Mouse (Mus musculus): ENCODE results near the gene Atad1. TPM values are rescaled to one million over a fixed set of nuclear protein-coding genes. Genes with fewer than 3 reads are reported as not detected.

Atad1 gene
- polyA plus RNA-seq, 1 experiment from 2014 or later: 54.5 TPM

DNA sequence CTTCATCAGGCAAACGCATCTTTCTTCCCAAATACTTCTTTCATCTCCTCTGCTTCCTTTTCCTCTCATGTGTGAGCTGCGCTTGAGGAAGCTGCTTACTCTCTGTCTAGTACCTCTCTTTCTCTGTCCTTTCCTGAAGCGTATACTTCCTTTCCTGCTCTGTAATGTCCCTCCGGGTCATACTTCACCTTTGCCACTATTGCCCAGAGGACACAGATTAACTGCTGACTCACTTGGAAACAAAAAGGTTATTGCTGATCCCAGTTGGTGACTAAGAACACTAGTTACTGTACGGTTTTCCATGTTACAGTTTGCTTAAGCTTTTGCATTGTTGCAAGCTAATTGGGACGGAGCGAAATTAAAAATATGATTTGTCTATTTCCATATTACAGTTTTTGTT lies 1.7 kb downstream of the Atad1 start:
- no peak overlapping the region for H3K4me3 ChIP-seq
- no peaks in the 10 kb centered on the region for H3K9me3 ChIP-seq
- WGBS: 84% methylated on average over 7 of the region's 7 CpGs
- no peaks in the 10 kb centered on the region for H3K36me3 ChIP-seq
- no peak overlapping the region for H3K4me2 ChIP-seq
- no peaks in the 10 kb centered on the region for H3K4me1 ChIP-seq
- H3K27me3 ChIP-seq: no peaks in the 10 kb centered on the region
- H3K27ac ChIP-seq: no peak overlapping the region
- H3K9ac ChIP-seq: no peak overlapping the region
- ATAC-seq (ENCODE audit: insufficient number of reproducible peaks, low FRiP score, low TSS enrichment, low read depth): no peak

DNA sequence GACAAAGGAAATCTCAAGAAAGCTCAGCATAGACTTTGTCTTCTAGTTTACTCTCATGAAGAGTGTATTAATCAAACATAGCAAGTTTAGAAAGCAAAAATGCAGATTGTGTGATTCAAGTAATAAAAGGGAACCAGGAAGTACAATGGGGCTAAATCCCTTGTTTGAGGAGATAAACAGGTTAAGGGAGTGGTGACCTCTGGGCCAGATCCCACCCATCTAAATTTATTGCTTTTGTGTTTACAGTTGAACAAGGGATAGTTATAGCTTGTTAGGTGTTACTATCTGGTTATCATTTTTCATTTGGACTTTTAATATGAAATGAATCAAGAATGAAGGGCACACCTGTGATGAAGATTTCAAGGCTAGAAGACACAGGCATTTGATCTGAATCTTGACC lies 6.7 kb downstream of the Atad1 start:
- no peak overlapping the region for H3K4me3 ChIP-seq
- no peak for ATAC-seq (ENCODE audit: insufficient number of reproducible peaks, low FRiP score, low TSS enrichment, low read depth)
- no peak overlapping the region for H3K4me2 ChIP-seq
- no peak overlapping the region for H3K27ac ChIP-seq
- H3K36me3 ChIP-seq: no peaks in the 10 kb centered on the region
- no peaks in the 10 kb centered on the region for H3K4me1 ChIP-seq
- no peaks in the 10 kb centered on the region for H3K9me3 ChIP-seq
- no peak overlapping the region for H3K9ac ChIP-seq
- no peaks in the 10 kb centered on the region for H3K27me3 ChIP-seq

DNA sequence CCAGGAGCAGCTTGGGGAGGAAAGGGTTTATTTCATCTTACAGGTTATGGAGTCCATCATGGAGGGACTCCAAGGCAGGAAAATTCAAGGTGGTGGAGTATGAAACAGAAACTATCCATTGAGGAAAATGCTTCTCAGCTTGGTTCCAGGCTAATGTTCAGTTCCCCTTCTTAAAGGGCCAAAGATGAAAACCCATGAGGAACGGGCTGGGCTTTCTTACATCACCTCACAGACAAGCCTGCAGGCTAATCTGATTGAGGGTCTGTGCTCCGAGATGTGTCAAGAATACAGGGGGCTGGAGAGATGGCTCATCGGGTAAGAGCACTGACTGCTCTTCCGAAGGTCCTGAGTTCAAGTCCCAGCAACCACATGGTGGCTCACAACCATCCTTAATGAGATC lies 9.8 kb downstream of the Atad1 start:
- Histone ChIP-seq H3K27ac (no peak overlapping the region), H3K4me2 (no peak overlapping the region), H3K36me3 (no peaks in the 10 kb centered on the region), H3K9me3 (no peaks in the 10 kb centered on the region), H3K27me3 (peaks cover 14% of the 10 kb centered on the region), H3K4me1 (peaks cover 7% of the 10 kb centered on the region; the same call in 1 of the 2 replicates), H3K4me3 (no peak overlapping the region), H3K9ac (no peak overlapping the region)
- no peak for ATAC-seq (ENCODE audit: insufficient number of reproducible peaks, low FRiP score, low TSS enrichment, low read depth)
- WGBS: 88% methylated on average over 4 of the region's 4 CpGs

DNA sequence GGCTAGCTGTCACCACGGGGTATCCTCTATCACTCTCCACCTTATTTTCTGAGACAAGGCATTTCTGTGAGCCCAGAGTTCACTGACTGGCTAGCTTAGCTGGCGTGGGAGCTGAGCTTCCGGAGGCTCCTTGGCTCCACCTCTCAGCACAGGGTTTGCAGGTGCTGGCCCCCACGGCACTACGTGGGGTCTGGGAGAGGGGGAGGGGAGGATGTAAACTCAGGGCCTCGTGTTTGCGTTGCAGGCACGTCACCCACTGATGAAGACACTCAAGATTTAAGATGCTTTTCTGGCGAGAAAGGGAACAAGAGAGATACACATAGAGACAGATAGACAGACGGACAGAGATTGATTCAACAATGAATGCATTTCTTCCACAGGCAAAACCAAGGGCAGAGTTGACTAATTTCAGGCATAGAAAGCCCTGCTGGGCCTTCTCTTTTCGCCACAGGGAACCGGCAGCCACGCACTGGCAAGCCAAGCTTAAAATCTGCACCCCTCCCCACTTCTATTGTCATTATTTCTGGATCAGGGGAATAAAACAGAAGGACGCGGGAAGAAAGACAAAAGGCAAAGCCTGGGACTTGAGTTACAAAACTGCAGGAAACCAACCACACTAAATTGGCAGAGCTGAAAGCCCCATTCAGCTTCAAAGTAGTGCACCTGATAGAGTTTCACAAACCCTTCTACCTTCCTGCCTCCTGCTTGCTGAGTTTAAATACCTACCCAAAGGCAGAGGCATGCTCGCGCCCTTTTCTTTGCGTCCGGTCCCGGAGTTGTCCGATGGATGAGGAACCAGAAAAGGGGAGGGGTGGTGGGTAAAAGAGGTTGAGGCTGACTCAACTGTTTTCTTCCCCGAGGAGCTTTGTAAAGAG lies 12.9 kb downstream of the Atad1 start:
- Histone ChIP-seq H3K27me3 (peaks cover 14% of the 10 kb centered on the region), H3K4me3 (no peak overlapping the region), H3K4me1 (peaks cover 7% of the 10 kb centered on the region; the same call in 1 of the 2 replicates), H3K9me3 (no peaks in the 10 kb centered on the region), H3K36me3 (no peaks in the 10 kb centered on the region), H3K9ac (no peak overlapping the region), H3K4me2 (no peak overlapping the region), H3K27ac (no peak overlapping the region)
- ATAC-seq (ENCODE audit: insufficient number of reproducible peaks, low FRiP score, low TSS enrichment, low read depth): no peak
- WGBS: 5% methylated on average over 22 of the region's 22 CpGs

DNA sequence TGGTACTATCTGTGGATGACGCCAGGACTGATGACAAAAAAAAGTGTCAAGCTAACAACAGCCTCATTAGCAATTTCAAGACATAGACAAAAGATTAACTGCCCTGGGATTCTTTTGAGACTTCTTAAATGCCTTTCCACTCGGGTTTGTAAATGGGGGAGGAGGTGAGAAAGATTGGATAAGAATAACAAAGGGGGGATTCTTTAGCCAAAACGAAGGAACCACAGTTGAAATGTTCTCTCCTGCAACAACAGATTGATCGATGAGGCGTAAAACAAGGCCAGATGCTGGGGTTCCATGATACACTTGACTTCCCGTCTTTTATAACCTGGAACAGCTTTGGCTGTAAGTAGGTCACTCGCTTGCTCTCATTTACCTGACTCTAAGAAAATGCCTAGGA lies 15.8 kb downstream of the Atad1 start:
- H3K4me3 ChIP-seq: no peak overlapping the region
- H3K9ac ChIP-seq: no peak overlapping the region
- 30% methylated on average over 7 of the region's 7 CpGs for WGBS

DNA sequence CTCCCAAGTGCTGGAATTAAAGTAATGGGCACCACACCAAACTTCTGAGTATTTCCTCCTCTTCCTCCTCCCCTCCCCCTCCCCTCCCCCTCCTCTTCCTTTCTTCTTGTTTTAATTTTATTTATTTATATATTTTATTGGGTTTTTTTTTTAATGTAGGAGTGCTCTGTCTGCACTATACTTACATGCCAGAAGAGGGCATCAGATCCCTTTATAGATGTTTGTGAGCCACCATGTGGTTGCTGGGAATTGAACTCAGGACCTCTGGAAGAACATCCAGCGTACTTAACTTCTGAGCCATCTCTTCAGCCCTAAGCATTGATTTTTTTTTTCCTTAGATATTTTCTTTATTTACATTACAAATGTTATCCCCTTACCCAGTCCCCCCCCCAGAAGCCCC lies 19.3 kb downstream of the Atad1 start:
- H3K4me3 ChIP-seq: no peak overlapping the region
- WGBS: 83% methylated on average over 1 of the region's 1 CpGs
- no peaks in the 10 kb centered on the region for H3K27me3 ChIP-seq
- no peaks in the 10 kb centered on the region for H3K36me3 ChIP-seq
- H3K9me3 ChIP-seq: no peaks in the 10 kb centered on the region
- H3K4me2 ChIP-seq: no peak overlapping the region
- no peak for ATAC-seq (ENCODE audit: insufficient number of reproducible peaks, low FRiP score, low TSS enrichment, low read depth)
- H3K27ac ChIP-seq: no peak overlapping the region
- no peak overlapping the region for H3K9ac ChIP-seq
- no peaks in the 10 kb centered on the region for H3K4me1 ChIP-seq

More for the DNA sequence above, 15.8 kb downstream of the Atad1 start:
- no peak for ATAC-seq (ENCODE audit: insufficient number of reproducible peaks, low FRiP score, low TSS enrichment, low read depth)
- H3K4me1 ChIP-seq: peaks cover 7% of the 10 kb centered on the region; the same call in 1 of the 2 replicates
- peaks cover 14% of the 10 kb centered on the region for H3K27me3 ChIP-seq
- no peaks in the 10 kb centered on the region for H3K9me3 ChIP-seq
- H3K27ac ChIP-seq: no peak overlapping the region
- H3K36me3 ChIP-seq: no peaks in the 10 kb centered on the region
- H3K4me2 ChIP-seq: no peak overlapping the region

DNA sequence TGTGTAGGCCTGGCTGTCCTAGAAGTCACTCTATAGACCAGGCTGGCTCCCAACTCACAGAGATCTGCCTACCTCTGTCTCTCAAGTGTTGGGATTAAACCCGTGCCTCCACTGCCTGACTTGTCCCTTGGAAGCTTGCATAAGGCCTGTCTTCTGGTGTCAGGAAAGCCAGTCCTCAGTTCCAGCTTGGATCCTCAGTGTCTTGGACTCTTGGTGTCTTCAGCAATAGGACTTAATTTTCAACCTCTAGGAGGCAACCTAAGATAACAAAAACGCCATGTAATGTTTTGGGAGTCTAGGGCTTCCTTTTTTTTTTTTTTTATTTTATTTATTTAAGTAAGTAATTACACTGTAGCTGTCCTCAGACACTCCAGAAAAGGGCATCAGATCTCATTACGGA lies 22.0 kb downstream of the Atad1 start:
- H3K27me3 ChIP-seq: no peaks in the 10 kb centered on the region
- no peak overlapping the region for H3K4me3 ChIP-seq
- H3K4me2 ChIP-seq: no peak overlapping the region
- WGBS: 63% methylated on average over 3 of the region's 3 CpGs
- no peaks in the 10 kb centered on the region for H3K9me3 ChIP-seq
- H3K9ac ChIP-seq: no peak overlapping the region
- H3K4me1 ChIP-seq: no peaks in the 10 kb centered on the region
- H3K27ac ChIP-seq: no peak overlapping the region
- no peaks in the 10 kb centered on the region for H3K36me3 ChIP-seq
- no peak for ATAC-seq (ENCODE audit: insufficient number of reproducible peaks, low FRiP score, low TSS enrichment, low read depth)

DNA sequence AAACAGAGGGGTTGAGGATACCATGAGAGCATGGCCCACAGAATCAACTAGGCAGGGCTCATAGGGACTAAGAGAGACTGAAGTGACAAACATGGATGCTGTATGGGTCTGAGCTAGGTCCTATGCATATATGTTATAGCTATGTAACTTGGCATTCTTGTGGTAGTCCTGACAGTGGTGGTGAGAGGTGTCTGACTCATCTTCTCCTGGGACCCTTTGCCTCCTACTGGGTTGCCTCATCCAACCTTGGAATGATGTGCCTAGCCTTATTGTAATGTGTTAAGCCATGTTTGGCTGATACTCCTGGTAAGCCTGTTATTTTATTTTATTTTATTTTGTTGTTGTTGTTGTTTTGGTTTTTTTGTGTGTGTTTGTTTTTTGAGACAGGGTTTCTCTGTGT lies 23.9 kb downstream of the Atad1 start:
- no peak overlapping the region for H3K4me3 ChIP-seq
- ATAC-seq (ENCODE audit: insufficient number of reproducible peaks, low FRiP score, low TSS enrichment, low read depth): no peak
- no peaks in the 10 kb centered on the region for H3K27me3 ChIP-seq

DNA sequence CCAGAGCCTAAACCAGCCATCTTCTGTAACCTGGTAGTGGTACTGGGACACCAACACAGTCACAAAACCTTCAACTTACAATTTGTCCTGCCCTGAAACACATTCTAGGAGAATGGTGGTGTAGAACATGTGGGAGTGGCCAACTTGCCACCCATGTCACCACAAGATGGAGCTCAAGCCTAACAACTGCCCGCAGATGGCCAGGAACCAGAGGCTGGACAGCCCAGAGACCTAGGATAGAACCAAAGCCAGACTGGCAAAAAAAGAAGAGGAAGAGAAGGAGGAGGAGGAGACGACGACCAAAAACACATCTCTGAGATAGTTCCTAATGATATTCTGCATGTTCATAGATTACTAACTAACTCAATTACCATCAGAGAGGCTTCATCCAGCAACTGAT lies 24.4 kb downstream of the Atad1 start:
- no peak overlapping the region for H3K9ac ChIP-seq
- no peaks in the 10 kb centered on the region for H3K9me3 ChIP-seq
- H3K4me1 ChIP-seq: peaks cover 6% of the 10 kb centered on the region; the same call in 1 of the 2 replicates
- ATAC-seq (ENCODE audit: insufficient number of reproducible peaks, low FRiP score, low TSS enrichment, low read depth): no peak
- H3K36me3 ChIP-seq: no peaks in the 10 kb centered on the region
- H3K27me3 ChIP-seq: no peaks in the 10 kb centered on the region
- H3K4me3 ChIP-seq: no peak overlapping the region
- H3K4me2 ChIP-seq: no peak overlapping the region
- 3% methylated on average over 3 of the region's 3 CpGs for WGBS
- H3K27ac ChIP-seq: no peak overlapping the region

More for the DNA sequence above, 23.9 kb downstream of the Atad1 start:
- no peaks in the 10 kb centered on the region for H3K9me3 ChIP-seq
- H3K36me3 ChIP-seq: no peaks in the 10 kb centered on the region
- H3K27ac ChIP-seq: no peak overlapping the region
- H3K4me2 ChIP-seq: no peak overlapping the region
- peaks cover 6% of the 10 kb centered on the region; the same call in 1 of the 2 replicates for H3K4me1 ChIP-seq
- H3K9ac ChIP-seq: no peak overlapping the region

DNA sequence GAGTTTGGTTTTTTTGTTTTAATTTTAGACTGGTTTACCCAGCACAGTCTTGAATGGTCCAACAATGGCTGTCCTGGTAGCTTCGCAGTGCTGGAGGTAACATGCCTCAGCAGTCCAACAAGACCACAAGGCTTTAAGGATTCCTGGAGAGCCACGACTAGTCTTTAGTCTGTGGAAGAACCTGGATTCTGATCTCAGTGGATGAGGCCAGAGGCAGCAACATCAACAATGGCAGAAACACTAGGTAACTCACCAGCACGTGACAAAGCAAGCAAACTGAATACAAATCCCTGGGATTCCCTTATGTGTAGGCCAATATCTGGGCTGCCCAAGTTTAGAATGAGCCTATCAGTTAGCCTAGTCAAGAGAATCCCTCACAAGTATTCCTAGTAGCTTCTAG lies 26.1 kb downstream of the Atad1 start:
- no peaks in the 10 kb centered on the region for H3K36me3 ChIP-seq
- H3K9me3 ChIP-seq: no peaks in the 10 kb centered on the region
- no peak overlapping the region for H3K9ac ChIP-seq
- H3K4me1 ChIP-seq: peaks cover 6% of the 10 kb centered on the region; the same call in 1 of the 2 replicates
- no peaks in the 10 kb centered on the region for H3K27me3 ChIP-seq
- H3K4me2 ChIP-seq: no peak overlapping the region
- H3K4me3 ChIP-seq: no peak overlapping the region
- no peak for ATAC-seq (ENCODE audit: insufficient number of reproducible peaks, low FRiP score, low TSS enrichment, low read depth)
- no peak overlapping the region for H3K27ac ChIP-seq
- WGBS: 83% methylated on average over 3 of the region's 3 CpGs

DNA sequence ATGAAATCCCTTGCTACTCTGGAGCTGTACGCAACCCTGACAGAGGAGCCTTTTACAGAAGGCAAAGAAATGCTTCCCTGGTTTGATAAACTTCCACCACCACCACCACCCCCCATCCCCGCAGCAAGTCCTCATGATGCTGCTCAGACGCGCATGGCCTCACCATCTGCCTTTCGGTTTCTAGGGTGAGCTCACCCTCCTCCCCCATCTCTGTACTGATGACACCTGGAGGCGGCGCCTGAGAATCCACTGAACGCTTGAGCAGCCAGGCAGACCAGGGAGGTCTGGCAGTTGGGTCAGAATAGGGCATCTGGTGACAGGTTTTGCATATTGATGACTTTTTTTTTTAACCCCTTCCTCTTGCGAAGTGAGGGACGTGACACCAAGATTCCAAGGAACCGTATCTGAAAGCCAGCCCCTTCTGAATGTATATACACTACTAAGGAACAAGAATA lies 27.0 kb downstream of the Atad1 start:
- H3K9ac ChIP-seq: peak overlapping the region; percentile 40; the same call in 1 of the 2 replicates
- no peaks in the 10 kb centered on the region for H3K27me3 ChIP-seq
- H3K4me2 ChIP-seq: peak overlapping the region; percentile 82
- ATAC-seq (ENCODE audit: insufficient number of reproducible peaks, low FRiP score, low TSS enrichment, low read depth): peak; percentile 71; the same call in 1 of the 2 replicates
- H3K4me1 ChIP-seq: peaks cover 6% of the 10 kb centered on the region; the same call in 1 of the 2 replicates
- under 1% methylated on average over 11 of the region's 11 CpGs for WGBS
- H3K36me3 ChIP-seq: no peaks in the 10 kb centered on the region
- H3K27ac ChIP-seq: peak overlapping the region; percentile 61; the same call in 1 of the 2 replicates
- H3K4me3 ChIP-seq: peak overlapping the region; percentile 95
- H3K9me3 ChIP-seq: no peaks in the 10 kb centered on the region

DNA sequence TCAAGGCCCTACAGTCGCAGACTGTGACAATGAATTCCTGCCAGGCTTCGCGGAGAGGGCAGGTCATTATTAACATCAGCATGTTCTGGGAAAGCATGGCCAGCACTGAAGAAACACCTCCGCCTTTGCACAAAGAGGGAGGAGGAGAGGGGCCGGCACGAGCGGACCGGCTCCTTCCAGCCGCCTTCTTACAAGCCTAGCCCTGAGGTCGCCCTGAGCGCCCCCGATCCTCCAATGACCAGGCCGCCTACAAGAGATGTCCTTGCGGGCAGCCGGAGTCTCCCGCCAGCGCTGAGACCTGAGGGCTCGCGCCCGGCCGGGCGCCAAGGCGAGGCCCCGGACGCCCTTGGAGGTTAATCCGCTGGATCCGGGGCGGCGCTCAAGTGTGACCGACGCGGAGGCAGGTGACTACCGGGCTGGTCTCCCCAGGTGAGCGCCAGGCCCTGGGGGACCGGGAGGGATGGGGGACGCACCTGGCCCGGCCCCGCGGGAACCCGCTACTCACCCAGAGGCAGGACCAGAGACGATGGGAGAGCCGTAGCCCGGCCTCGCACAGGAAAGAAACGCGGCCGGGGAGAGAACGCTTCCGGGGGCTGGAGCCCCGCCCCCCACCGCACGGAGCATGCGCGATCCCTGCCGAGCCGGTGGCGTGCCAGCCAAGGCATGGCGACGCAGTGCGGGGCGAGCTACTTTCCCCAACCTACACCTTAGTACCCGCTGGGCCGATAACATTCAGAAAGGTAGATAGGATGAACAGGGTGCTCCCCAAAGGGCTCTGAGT lies 27.6 kb downstream of the Atad1 start:
- under 1% methylated on average over 63 of the region's 63 CpGs for WGBS
- ATAC-seq (ENCODE audit: insufficient number of reproducible peaks, low FRiP score, low TSS enrichment, low read depth): peak; percentile 92
- peak overlapping the region; percentile 95 for H3K4me3 ChIP-seq
- no peaks in the 10 kb centered on the region for H3K9me3 ChIP-seq
- H3K4me1 ChIP-seq: peaks cover 6% of the 10 kb centered on the region; the same call in 1 of the 2 replicates
- H3K4me2 ChIP-seq: peak overlapping the region; percentile 82
- no peaks in the 10 kb centered on the region for H3K36me3 ChIP-seq
- H3K9ac ChIP-seq: peak overlapping the region; percentile 89
- H3K27ac ChIP-seq: peak overlapping the region; percentile 81
- H3K27me3 ChIP-seq: no peaks in the 10 kb centered on the region

All from limb, embryonic 15.5 days (tissue).